Mouse (Mus musculus) adrenal gland (tissue): Measurements from ENCODE around the gene Scgn.

ENCODE experiments used
- intact Hi-C: fragments of 180-260 bp; cut with DNase I; formaldehyde crosslinking; loops from one replicate; pipeline ENCODE4 v1.15.1; 2025
- microRNA-seq, 2 experiments: library from miRNA; unstranded; fragments of <30 nt; microRNA quantifications; one replicate each; pipeline ENCODE4; 2019

Scgn gene

DNA sequence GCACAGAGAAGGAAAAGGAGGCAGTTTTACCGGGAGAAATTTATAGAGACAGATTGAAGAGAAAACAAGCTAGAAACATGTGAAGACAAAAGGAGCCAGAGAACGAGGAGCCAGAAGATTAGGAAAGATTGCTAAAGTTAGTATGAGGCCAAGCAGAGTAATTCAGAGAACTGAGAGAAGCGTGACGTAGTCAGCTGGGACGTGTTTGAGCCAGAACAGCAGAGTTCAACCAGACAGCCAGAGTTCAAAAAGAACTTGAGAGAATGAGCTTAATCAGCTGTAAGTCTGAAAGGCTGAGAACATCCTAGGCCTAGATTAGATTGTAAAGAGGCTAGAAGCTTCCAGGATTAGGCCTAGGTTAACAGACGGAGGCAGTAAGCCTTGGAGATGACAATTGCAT is 50.7 kb downstream of the Scgn start:
- intact Hi-C loops: no loop called here

DNA sequence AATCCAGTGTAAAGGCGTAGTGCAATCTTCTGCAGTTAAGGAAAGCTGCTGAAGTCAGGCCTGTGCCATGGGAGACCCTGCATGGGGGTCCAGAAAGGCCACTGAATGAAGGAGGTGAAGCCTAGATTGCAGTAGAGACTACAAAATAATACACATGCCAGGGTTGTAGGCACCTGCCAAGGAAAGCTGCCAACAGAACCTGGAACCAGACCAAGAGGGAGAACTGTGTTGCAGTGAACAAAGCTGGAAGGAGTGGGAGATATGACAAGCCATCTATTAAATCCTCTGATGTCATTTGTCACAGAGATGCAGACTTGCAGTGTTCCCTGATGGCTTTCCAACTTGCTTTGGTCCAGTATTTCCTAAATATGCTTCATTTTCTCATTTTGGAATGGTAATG is 52.3 kb downstream of the Scgn start:
- intact Hi-C loops: no loop called here

DNA sequence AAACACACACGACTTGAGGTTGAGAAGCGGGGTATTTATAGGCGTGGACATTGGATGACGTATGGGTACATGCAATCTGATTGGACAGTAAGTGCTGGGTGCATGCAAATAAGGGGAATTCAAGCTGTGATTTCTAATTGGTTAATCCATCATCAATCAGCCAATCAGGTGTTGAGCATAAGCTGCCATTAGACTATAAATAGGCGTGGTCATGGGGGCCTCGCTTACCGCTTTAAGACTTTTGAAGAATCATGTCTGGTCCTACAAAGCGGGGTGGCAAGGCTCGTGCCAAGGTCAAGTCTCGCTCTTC is 56.8 kb downstream of the Scgn start, which contains the start of gene Hist1h2aa:
Gene Hist1h2aa (plus strand): TSS at position 252 of the 310 bp plus-strand sequence.
- intact Hi-C loops: no loop called here

DNA sequence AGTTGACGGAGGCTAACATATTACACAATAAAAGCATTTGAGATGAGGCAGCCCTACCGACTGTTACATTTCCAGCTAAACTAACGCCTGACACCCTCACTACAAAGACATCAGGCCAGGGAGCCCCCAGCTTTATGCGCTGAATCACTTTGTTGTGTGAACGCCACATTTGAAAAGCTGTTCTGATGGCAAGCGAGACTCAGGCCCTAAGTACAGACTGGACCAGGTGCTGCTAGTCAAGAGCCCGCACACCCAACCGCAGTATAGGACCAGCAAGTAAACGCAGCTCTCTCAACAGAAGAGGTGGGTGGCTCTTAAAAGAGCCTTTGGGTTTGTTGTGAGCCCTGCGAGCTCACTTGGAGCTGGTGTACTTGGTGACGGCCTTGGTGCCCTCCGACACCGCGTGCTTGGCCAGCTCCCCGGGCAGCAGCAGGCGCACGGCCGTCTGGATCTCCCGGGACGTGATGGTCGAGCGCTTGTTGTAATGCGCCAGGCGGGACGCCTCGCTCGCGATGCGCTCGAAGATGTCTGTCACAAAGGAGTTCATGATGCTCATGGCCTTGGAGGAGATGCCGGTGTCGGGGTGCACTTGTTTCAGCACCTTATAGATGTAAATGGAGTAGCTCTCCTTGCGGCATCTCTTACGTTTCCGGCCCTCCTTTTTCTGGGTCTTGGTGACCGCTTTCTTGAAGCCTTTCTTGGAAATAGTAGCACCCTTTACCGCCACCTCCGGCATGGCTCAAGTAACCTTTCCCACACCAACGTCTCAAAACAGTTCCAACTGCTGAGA is 57.4 kb downstream of the Scgn start, which contains the start of gene Hist1h2ba:
Gene Hist1h2ba (minus strand): TSS at position 736 of the 790 bp plus-strand sequence.
- intact Hi-C loops: no loop called here

DNA sequence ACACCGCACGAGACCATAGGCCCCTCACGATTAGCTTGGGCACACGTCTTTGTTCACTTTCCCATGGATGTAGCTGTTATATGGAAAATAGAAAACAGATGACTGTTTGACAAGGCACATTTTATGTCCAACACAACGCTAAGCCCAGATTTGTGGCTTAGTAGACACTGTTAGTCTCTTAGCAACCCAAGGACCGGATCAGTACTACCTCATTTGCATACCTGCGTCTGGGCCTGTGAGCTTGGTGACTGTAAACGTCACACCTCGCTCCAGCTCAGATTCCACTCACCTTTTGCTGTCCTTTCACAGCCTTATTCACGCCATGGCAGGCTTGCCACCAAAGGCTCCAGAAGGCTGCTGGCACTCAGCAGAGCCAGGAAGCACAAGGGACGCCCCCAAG is 60.1 kb downstream of the Scgn start:
- intact Hi-C loops: no loop called here

DNA sequence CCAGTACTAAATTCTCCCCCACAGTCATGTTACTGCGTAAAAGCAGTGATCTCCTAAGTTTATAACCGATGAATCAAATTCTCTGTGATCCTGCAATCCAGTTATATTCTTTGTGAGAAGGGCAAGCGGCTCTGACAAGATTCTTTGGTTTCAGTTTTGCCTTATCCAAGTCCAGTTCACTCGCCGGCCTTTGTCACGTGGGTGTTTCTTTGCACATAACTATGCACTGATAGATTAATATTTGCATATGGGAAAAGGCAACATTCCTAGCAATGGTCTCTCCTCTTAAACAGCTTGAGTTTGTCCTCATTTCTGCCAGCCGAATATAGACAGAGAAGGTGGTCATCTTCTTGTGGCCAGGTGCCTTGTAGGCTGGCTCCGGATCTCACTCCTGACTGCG is 60.6 kb downstream of the Scgn start:
- intact Hi-C loops: no loop called here

DNA sequence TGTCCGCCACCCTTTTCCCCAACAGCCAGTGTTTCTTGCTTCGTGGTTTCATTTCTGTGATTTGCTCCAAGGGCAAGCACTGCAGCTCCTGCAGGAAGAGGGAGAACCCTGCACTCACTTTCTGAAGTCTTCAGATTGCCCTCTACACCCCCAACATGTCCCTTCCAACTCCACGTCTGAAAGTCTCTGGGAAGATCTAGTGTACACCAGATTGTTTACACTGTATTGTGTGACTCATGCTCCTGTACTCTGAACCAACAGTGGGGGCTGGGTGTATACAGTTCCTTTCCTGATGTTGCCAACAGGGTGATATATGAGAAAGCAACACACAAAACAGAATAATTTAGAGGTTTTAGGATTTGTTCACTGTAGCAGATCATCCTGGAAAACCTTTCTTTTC is 62.4 kb downstream of the Scgn start:
- intact Hi-C loops: no loop called here

DNA sequence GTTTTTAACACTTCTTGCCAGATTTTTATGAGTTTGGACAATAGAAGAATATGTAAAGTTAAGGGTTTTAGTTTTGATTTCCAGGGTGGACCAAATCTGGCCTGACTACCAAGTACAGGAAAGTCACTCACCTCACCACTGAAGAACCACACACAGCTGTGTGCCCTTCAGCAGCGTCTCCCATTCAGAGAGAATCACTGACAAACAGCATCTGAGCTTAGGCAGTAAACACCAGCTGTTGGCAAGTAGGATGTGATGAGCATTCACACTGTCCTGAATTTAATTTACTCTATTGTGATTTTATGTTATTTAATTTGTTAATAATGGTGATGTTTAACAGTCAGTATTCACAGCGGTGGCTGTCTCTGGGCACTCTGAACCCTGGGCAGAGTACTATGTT is 65.2 kb downstream of the Scgn start:
- intact Hi-C loops: no loop called here

DNA sequence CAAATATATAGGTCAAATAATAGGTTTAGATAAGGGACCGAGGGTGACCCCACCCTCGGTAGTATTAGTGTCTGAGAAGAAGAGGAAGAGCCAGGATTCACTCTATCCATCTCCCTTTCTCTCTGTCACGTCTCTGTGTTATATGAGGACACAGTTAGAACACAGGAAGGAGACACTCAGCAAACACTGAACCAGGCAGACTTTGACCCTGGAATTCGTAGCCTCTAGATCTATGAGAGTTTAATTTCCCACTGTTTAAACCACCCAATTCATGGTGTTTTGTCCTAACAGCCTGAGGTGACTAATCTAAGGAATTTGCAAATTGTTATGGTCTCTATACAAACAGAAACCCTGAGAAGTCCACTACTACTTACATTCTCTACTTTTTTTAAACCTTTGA is 73.3 kb downstream of the Scgn start:
- intact Hi-C loops: no loop called here

DNA sequence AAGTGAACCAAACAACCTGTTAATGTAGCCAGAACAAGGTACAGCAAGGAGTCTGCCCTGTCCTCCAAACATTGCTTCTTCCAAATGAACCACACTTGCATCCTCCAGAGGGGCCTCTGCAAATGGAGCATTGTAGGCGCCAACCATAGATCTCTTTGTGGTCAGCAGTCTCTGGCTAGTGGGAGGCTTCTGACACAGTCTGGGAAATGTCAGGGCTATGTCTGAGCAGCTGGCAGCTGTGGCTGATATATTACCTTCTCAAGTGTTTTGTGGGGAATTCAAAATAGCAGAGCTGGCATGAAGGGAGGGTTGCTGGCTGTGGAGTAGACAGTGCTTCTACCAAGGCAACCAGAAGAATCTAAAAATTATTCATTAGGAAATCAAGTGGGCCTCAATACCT is 74.9 kb downstream of the Scgn start:
- intact Hi-C loops: no loop called here

DNA sequence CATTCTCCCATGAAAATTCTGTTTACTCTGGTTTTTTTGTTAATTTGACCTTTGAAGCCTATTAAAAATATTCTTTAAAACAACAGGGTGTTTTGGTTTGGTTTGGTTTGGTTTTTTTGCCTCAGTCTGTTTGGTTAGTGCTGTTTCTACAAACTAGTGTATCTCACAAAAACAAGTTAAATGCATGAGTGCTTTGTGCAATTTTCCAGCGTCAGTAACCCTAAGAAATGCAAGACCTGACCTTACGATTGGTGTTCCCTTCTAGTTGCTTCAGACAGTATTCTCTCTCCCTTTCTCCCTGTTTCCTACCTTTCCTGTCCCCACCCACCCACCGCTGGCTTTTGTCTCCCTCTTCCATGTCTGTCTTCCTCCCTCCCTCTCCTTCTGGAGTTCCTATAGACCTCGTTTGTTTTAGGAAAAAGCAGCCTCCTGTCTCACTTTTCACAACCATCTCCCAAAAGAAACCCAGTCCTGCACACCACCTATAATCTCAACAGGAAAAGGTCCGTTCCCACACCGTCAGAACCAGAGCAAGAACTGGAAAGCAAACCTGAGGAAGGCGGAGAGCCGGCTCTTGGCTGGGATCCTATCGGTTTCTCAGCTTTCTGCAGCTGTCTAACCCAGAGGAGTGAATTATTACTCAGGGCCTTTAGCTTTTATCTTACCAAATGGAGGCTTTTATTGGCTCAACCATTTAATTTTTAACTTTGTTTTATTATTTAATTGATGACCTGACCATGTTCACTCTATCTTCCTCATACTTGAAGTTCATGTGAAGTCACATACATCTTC is 76.4 kb downstream of the Scgn start, which contains the start of gene Slc17a4:
Gene Slc17a4 (minus strand): TSS at position 634 of the 792 bp plus-strand sequence.
- intact Hi-C loops: loop anchor here (5.0 kb wide), 1 partner anchor 33 kb away; no protein-coding TSS in a partner anchor

DNA sequence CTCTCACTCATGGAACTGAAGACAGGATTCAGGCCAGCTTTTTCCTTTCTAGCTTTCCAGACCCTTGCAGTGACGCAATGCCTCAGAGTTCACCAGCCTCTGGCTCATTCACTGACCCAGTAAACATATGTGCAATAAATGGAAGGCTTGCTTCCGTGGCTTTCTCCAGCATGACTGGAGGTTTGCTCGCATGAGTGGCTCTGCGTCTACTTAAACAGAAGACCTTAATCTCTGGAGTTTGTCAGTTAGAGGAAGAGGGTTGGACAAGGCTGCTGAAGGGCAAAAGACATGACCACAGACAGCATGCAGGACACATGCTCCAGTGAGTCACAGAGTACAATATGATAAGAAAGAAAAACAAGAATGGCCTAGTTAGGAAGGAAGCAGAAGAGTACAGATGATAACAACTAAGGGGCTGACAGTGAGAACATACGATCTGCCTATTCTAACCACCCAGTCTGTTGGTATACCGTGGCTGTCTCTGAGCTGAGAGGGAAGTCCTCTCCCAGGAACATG is 77.2 kb downstream of the Scgn start:
- intact Hi-C loops: loop anchor here (5.0 kb wide), 1 partner anchor 33 kb away; no protein-coding TSS in a partner anchor

DNA sequence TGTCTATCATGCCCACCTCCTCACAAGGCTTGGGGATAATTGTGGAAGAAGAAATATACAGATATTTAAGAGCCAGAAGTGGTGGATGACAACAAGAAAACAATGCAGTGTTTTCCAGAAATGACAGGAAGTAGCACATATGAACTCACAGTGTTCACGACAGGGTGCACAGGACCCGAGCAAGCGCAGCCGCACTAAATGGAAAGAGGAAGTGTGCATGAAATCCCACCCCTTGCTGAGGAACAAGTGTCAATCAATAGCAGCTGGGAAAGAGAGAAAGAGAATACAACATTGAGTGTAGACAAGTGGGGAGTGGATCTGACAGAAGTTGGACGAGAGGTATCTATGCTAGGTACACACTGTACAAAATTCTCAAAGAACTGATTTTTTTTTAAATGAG is 79.7 kb downstream of the Scgn start:
- intact Hi-C loops: loop anchor here (5.0 kb wide), 1 partner anchor 36 kb away; no protein-coding TSS in a partner anchor

DNA sequence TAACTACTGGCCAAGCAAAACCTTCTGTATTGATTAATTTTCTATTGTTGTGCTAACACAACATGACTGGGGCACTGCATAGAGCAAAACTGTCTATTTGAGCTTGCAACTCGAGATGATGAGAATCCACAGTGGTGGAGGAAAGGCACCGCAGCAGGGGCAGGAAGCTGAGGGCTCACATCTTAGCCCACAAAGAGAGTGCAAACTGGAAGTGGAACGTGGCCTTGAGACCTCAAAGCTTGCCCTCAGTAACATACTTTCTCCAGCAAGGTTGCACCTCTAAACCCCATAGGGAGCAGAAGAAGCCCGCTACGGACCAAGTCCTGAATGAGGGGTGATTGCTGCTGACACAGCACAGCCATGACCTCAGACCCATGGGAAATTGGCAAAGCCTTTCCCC is 80.9 kb downstream of the Scgn start:
- intact Hi-C loops: loop anchor here (5.0 kb wide), 1 partner anchor 37 kb away; no protein-coding TSS in a partner anchor

DNA sequence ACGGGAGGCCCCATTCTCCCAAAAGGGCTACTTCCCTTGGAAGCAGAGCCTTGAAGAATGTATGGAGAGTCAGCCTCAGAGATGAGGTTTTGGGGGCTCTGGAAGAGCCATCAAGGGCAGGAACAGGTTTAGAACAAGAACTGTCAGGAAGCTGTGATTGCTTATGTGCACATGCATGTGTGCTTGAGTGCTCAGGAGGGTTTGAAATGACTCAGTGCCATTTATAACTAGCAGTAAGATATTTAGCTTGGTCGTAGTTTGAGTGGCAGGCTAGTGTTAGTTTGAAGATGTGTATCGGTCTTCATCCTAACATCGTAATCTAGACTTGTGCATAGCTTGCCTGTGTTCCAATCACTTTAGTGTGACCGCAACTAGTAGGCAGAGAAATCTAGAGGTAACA is 84.1 kb downstream of the Scgn start:
- intact Hi-C loops: no loop called here

Small RNA genes lying within 50 kb of the gene (microRNA-seq; reads per million reads assigned to microRNA genes)
- 0 reads per million in 2 experiments for gene Gm44344
